Mouse (Mus musculus): ENCODE results near the gene Elmo1. TPM values are rescaled to one million over a fixed set of nuclear protein-coding genes. Genes with fewer than 3 reads are reported as not detected.

The Elmo1 gene
- total and polyA plus RNA-seq, 2 experiments from 2014 or later, result 6.5 to 17.9 TPM

DNA sequence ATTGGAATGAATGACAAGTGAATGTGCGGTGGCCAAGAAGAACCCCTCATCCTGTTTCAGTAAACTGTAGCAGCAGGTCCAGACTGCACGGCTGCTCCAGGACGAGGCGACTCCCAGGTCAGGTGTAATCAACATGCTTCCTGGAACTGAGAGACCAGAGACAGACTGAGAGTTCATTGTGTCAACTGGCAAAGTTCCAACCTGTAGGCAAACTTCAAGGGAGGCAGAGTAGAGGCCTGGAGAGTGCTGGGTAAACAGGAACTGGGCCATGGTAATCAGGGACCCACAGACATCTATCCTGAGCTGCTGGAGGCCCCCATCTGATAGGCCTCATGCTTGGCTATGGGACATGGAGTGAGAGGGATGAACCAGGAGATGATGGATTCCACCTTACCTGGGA lies 57.3 kb downstream of the Elmo1 start:
- Histone ChIP-seq H3K4me3 (ENCODE audit: low read depth, low read length) (no peak overlapping the region), H3K4me2 (ENCODE audit: low read depth, low read length) (no peak overlapping the region), H3K4me1 (ENCODE audit: control insufficient read depth, insufficient read depth) (no peaks in the 10 kb centered on the region), H3K27ac (ENCODE audit: low read depth) (no peak overlapping the region), H3K27me3 (ENCODE audit: control insufficient read depth, insufficient read depth, low read length) (no peaks in the 10 kb centered on the region), H3K36me3 (replicated peaks; ENCODE audit: control insufficient read depth, insufficient read depth, low read length) (no peaks in the 10 kb centered on the region), H3K9ac (replicated peaks; ENCODE audit: low read depth, low read length) (no peak overlapping the region), H3K9me3 (replicated peaks; ENCODE audit: control insufficient read depth, low read length) (no peaks in the 10 kb centered on the region)
- WGBS, result 55% methylated on average over 4 of the region's 4 CpGs
- TF ChIP-seq EP300 (IDR thresholded peaks at IDR 0.05; ENCODE audit: low read depth) (no peak), CTCF (IDR thresholded peaks at IDR 0.05; ENCODE audit: low read depth) (no peak)
- ATAC-seq (ENCODE audit: insufficient read depth, low read depth), result peak; percentile 72; the same call in 1 of the 2 replicates
- peak; percentile 57 for DNase-seq (ENCODE audit: low spot score)

DNA sequence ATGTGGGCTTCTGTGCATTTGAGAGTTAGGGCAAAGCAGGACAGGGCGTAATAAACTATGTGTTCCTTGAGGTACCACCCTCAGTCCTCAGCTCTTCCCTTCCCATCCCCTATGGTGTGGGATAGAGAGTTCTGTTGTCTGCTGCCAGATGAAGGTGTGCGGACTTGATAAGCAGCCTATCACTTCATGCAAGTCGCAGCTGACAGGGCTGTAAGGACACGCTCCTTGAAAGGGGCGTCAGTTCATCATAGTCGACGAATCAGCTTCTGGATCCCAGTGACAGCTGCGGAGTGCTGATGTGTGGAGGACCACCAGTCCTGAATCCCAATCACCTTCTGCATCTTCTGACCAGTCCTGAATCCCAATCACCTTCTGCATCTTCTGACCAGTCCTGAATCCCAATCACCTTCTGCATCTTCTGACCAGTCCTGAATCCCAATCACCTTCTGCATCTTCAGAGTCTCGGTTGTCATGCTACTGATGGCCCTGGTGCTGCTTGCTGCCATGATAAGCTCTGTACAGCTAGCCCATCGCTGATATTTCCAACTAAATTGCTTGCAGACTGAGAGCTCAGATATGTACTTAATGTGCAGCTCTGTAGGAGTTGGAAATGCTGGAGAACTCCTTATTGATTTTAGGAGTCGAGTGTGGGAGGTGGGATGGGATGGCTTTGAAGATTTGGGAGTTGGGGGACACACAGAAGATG lies 59.9 kb downstream of the Elmo1 start:
- Histone ChIP-seq H3K9me3 (replicated peaks; ENCODE audit: control insufficient read depth, low read length) (no peaks in the 10 kb centered on the region), H3K27ac (ENCODE audit: low read depth) (no peak overlapping the region), H3K9ac (replicated peaks; ENCODE audit: low read depth, low read length) (no peak overlapping the region), H3K4me2 (ENCODE audit: low read depth, low read length) (no peak overlapping the region), H3K36me3 (replicated peaks; ENCODE audit: control insufficient read depth, insufficient read depth, low read length) (no peaks in the 10 kb centered on the region), H3K4me1 (ENCODE audit: control insufficient read depth, insufficient read depth) (no peaks in the 10 kb centered on the region), H3K27me3 (ENCODE audit: control insufficient read depth, insufficient read depth, low read length) (no peaks in the 10 kb centered on the region), H3K4me3 (ENCODE audit: low read depth, low read length) (no peak overlapping the region)
- no peak for TF ChIP-seq EP300 (IDR thresholded peaks at IDR 0.05; ENCODE audit: low read depth)
- no peak for TF ChIP-seq CTCF (IDR thresholded peaks at IDR 0.05; ENCODE audit: low read depth)
- ATAC-seq (ENCODE audit: insufficient read depth, low read depth) (no peak), DNase-seq (ENCODE audit: low spot score) (no peak)
- 61% methylated on average over 11 of the region's 11 CpGs for WGBS

DNA sequence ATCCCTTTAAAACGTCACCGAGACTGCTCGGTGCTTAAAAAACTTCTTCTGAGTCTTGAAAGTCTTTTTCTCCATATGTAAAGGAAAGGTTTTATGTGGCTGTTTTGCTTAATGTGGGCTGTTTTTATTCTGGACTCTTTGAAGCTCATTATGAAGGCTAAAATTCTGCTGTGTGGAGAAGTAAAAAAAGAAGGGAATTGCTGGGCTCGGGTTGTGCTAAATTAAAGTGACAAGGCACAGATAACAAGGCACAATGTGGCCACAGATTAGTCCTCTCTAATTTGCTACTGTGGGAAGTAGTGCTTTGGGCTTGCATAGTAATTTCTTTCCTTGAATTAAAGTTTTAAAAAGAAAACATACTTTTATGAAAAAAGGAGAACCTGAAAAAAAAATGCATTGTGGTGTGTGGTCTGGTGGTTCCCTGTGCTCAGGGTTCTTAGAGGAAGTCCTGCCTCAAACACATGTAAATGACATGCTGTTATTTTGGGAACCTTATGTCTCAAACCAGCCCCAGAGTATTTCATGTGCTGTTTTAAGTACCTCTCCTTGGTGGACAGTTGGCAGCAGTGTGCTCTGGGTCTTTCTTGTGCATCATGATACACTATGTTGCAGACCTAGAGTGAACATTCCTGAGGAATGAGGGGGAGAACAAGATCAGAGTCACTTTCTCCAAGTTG lies 61.0 kb downstream of the Elmo1 start:
- no peak for ATAC-seq (ENCODE audit: insufficient read depth, low read depth)
- no peak overlapping the region for H3K9ac ChIP-seq (replicated peaks; ENCODE audit: low read depth, low read length)
- H3K27me3 ChIP-seq (ENCODE audit: control insufficient read depth, insufficient read depth, low read length), result no peaks in the 10 kb centered on the region
- no peak for DNase-seq (ENCODE audit: low spot score)
- H3K4me3 ChIP-seq (ENCODE audit: low read depth, low read length), result no peak overlapping the region
- no peak overlapping the region for H3K4me2 ChIP-seq (ENCODE audit: low read depth, low read length)
- H3K36me3 ChIP-seq (replicated peaks; ENCODE audit: control insufficient read depth, insufficient read depth, low read length), result no peaks in the 10 kb centered on the region
- no peaks in the 10 kb centered on the region for H3K9me3 ChIP-seq (replicated peaks; ENCODE audit: control insufficient read depth, low read length)
- 35% methylated on average over 4 of the region's 4 CpGs for WGBS
- no peaks in the 10 kb centered on the region for H3K4me1 ChIP-seq (ENCODE audit: control insufficient read depth, insufficient read depth)
- TF ChIP-seq EP300 (IDR thresholded peaks at IDR 0.05; ENCODE audit: low read depth) (no peak), CTCF (IDR thresholded peaks at IDR 0.05; ENCODE audit: low read depth) (no peak)
- no peak overlapping the region for H3K27ac ChIP-seq (ENCODE audit: low read depth)

GRCm38 (mm10) chr13:20157059-20157458 lies 66.7 kb downstream of the Elmo1 start:
- H3K9ac ChIP-seq (replicated peaks; ENCODE audit: low read depth, low read length), result no peak overlapping the region
- no peak overlapping the region for H3K4me3 ChIP-seq (ENCODE audit: low read depth, low read length)
- ATAC-seq (ENCODE audit: insufficient read depth, low read depth) (no peak), DNase-seq (ENCODE audit: low spot score) (no peak)
- H3K9me3 ChIP-seq (replicated peaks; ENCODE audit: control insufficient read depth, low read length), result no peaks in the 10 kb centered on the region
- no peak overlapping the region for H3K27ac ChIP-seq (ENCODE audit: low read depth)
- no peaks in the 10 kb centered on the region for H3K36me3 ChIP-seq (replicated peaks; ENCODE audit: control insufficient read depth, insufficient read depth, low read length)
- WGBS, result 48% methylated on average over 1 of the region's 1 CpGs
- TF ChIP-seq EP300 (IDR thresholded peaks at IDR 0.05; ENCODE audit: low read depth), result no peak
- no peak for TF ChIP-seq CTCF (IDR thresholded peaks at IDR 0.05; ENCODE audit: low read depth)
- H3K4me1 ChIP-seq (ENCODE audit: control insufficient read depth, insufficient read depth), result no peaks in the 10 kb centered on the region
- H3K4me2 ChIP-seq (ENCODE audit: low read depth, low read length), result no peak overlapping the region
- no peaks in the 10 kb centered on the region for H3K27me3 ChIP-seq (ENCODE audit: control insufficient read depth, insufficient read depth, low read length)

DNA sequence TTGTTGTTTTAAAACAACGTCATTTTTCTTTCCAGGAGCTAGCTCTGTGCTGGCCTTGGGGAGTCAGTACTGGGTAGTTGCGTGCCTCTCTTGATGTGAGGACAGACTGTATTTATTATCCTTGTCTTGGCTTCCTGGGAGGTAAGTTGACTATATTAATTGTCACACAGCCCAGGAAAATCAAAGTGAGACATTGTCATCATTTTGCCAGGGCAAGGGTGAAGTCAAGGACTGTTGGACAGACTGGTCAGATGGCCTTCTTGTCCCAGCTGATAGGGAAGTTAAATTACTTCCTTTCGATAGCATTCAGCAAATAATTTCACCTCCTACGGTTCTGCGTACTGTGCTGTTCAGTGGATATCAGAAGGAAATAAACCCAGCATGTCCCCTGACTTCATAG lies 67.1 kb downstream of the Elmo1 start:
- H3K4me1 ChIP-seq (ENCODE audit: control insufficient read depth, insufficient read depth), result no peaks in the 10 kb centered on the region
- TF ChIP-seq CTCF (IDR thresholded peaks at IDR 0.05; ENCODE audit: low read depth), result no peak
- TF ChIP-seq EP300 (IDR thresholded peaks at IDR 0.05; ENCODE audit: low read depth), result no peak

More for the DNA sequence above, 67.1 kb downstream of the Elmo1 start:
- Histone ChIP-seq H3K9me3 (replicated peaks; ENCODE audit: control insufficient read depth, low read length) (no peaks in the 10 kb centered on the region), H3K36me3 (replicated peaks; ENCODE audit: control insufficient read depth, insufficient read depth, low read length) (no peaks in the 10 kb centered on the region), H3K4me2 (ENCODE audit: low read depth, low read length) (no peak overlapping the region), H3K27ac (ENCODE audit: low read depth) (no peak overlapping the region), H3K4me3 (ENCODE audit: low read depth, low read length) (no peak overlapping the region), H3K9ac (replicated peaks; ENCODE audit: low read depth, low read length) (no peak overlapping the region), H3K27me3 (ENCODE audit: control insufficient read depth, insufficient read depth, low read length) (no peaks in the 10 kb centered on the region)
- no peak for ATAC-seq (ENCODE audit: insufficient read depth, low read depth)
- 68% methylated on average over 5 of the region's 5 CpGs for WGBS
- DNase-seq (ENCODE audit: low spot score), result no peak
